Comparison of ENCODE assay signal across 15 mouse cellular contexts in genomic region chr12:111932513-111932912, GRCm38 (mm10). TPM values are rescaled to one million over a fixed set of nuclear protein-coding genes. Genes with fewer than 3 reads are reported as not detected.
DNase-seq lines count a peak whose midpoint lies in the region; ATAC-seq and TF ChIP-seq lines count a peak whose summit lies in the region.
"Had no signal": no experiment of that assay in that cellular context is flagged by ENCODE, and none has a peak within 500 bp of the region (broad histone marks: within the 10 kb centered on the region; RNA-seq: fewer than 3 reads in every experiment).

No protein-coding gene starts in this region.

- H3K4me2 ChIP-seq in heart, embryonic 16.5 days (ENCODE audit: low read depth, low read length): no peak overlapping the region
- no peak overlapping the region for H3K4me2 ChIP-seq in lung, embryonic 16.5 days (ENCODE audit: low read depth, low read length)
- no peak overlapping the region for H3K4me2 ChIP-seq in embryonic facial prominence, embryonic 15.5 days (replicated peaks)
- H3K4me2 ChIP-seq in stomach, postnatal 0 days (replicated peaks; ENCODE audit: low read depth): no peak overlapping the region; the same call in 1 of the 2 replicates
- H3K4me2 ChIP-seq: hindbrain, embryonic 15.5 days had no signal

- DNase-seq in heart, postnatal 4 days: no peak
- no peak for DNase-seq in lung, postnatal 14 days
- DNase-seq in stomach, postnatal 0 days (ENCODE audit: low spot score): no peak
- DNase-seq in layer of hippocampus, postnatal 36 days: no peak
- DNase-seq: adrenal gland, postnatal 25 days; thymus, postnatal 36 days had no signal

- no peaks in the 10 kb centered on the region for H3K9me3 ChIP-seq in heart, embryonic 16.5 days (replicated peaks; ENCODE audit: control insufficient read depth, low read length)
- H3K9me3 ChIP-seq in lung, embryonic 16.5 days (ENCODE audit: control insufficient read depth, low read length): no peaks in the 10 kb centered on the region
- H3K9me3 ChIP-seq in embryonic facial prominence, embryonic 15.5 days (replicated peaks): no peaks in the 10 kb centered on the region
- H3K9me3 ChIP-seq in stomach, postnatal 0 days (ENCODE audit: control insufficient read depth, low read length): no peaks in the 10 kb centered on the region
- H3K9me3 ChIP-seq: hindbrain, embryonic 15.5 days had no signal

- no peak overlapping the region for H3K9ac ChIP-seq in heart, embryonic 16.5 days (ENCODE audit: low read length)
- H3K9ac ChIP-seq in lung, embryonic 16.5 days (ENCODE audit: low read length): peak overlapping the region; percentile 22; the same call in 1 of the 2 replicates
- H3K9ac ChIP-seq in embryonic facial prominence, embryonic 15.5 days: no peak overlapping the region
- no peak overlapping the region for H3K9ac ChIP-seq in stomach, postnatal 0 days (ENCODE audit: low read length)
- H3K9ac ChIP-seq: hindbrain, embryonic 15.5 days had no signal

- WGBS in heart, embryonic 16.5 days: 48% methylated on average over 3 of the region's 3 CpGs
- WGBS in lung, embryonic 16.5 days: 52% methylated on average over 3 of the region's 3 CpGs
- 58% methylated on average over 3 of the region's 3 CpGs for WGBS in embryonic facial prominence, embryonic 15.5 days
- 67% methylated on average over 3 of the region's 3 CpGs for WGBS in stomach, postnatal 0 days

- H3K27me3 ChIP-seq in heart, embryonic 16.5 days (ENCODE audit: control insufficient read depth, insufficient read depth, low read length): no peaks in the 10 kb centered on the region
- H3K27me3 ChIP-seq in lung, embryonic 16.5 days (ENCODE audit: control insufficient read depth, insufficient read depth, low read depth, low read length): no peaks in the 10 kb centered on the region
- H3K27me3 ChIP-seq in embryonic facial prominence, embryonic 15.5 days: no peaks in the 10 kb centered on the region
- H3K27me3 ChIP-seq in stomach, postnatal 0 days (ENCODE audit: control insufficient read depth, insufficient read depth, low read length): no peaks in the 10 kb centered on the region
- H3K27me3 ChIP-seq: hindbrain, embryonic 15.5 days had no signal

- H3K4me1 ChIP-seq in heart, embryonic 16.5 days (ENCODE audit: control insufficient read depth, insufficient read depth, low read length): peaks cover 36% of the 10 kb centered on the region
- peaks cover 50% of the 10 kb centered on the region for H3K4me1 ChIP-seq in lung, embryonic 16.5 days (replicated peaks; ENCODE audit: control insufficient read depth, insufficient read depth, low read length)
- peaks cover 44% of the 10 kb centered on the region for H3K4me1 ChIP-seq in embryonic facial prominence, embryonic 15.5 days
- peaks cover 14% of the 10 kb centered on the region for H3K4me1 ChIP-seq in stomach, postnatal 0 days (replicated peaks; ENCODE audit: control insufficient read depth, insufficient read depth)

- no peak overlapping the region for H3K4me3 ChIP-seq in heart, embryonic 16.5 days (ENCODE audit: low read length)
- H3K4me3 ChIP-seq in lung, embryonic 16.5 days (ENCODE audit: low read length): no peak overlapping the region
- H3K4me3 ChIP-seq in embryonic facial prominence, embryonic 15.5 days (replicated peaks): no peak overlapping the region
- no peak overlapping the region for H3K4me3 ChIP-seq in stomach, postnatal 0 days (ENCODE audit: low read depth, low read length)
- H3K4me3 ChIP-seq: hindbrain, embryonic 15.5 days; left cerebral cortex, adult 2 months had no signal

- ATAC-seq in heart, embryonic 16.5 days (replicated peaks; ENCODE audit: extremely low read depth, insufficient read depth, low FRiP score): no peak
- no peak for ATAC-seq in lung, embryonic 16.5 days (ENCODE audit: low read depth)
- ATAC-seq in embryonic facial prominence, embryonic 15.5 days (ENCODE audit: insufficient number of reproducible peaks, low FRiP score, low TSS enrichment, low read depth): no peak
- ATAC-seq in stomach, postnatal 0 days (ENCODE audit: low FRiP score, low TSS enrichment): no peak

- no peaks in the 10 kb centered on the region for H3K36me3 ChIP-seq in heart, embryonic 16.5 days (ENCODE audit: control insufficient read depth, insufficient read depth)
- H3K36me3 ChIP-seq in lung, embryonic 16.5 days (ENCODE audit: control insufficient read depth, insufficient read depth, low read length): no peaks in the 10 kb centered on the region
- H3K36me3 ChIP-seq in embryonic facial prominence, embryonic 15.5 days: no peaks in the 10 kb centered on the region
- H3K36me3 ChIP-seq in stomach, postnatal 0 days (ENCODE audit: control insufficient read depth, insufficient read depth, low read length): no peaks in the 10 kb centered on the region
- H3K36me3 ChIP-seq: hindbrain, embryonic 15.5 days had no signal

- TF ChIP-seq EP300 in stomach, postnatal 0 days (optimal IDR thresholded peaks at IDR 0.05): no peak

- peak overlapping the region; percentile 61 for H3K27ac ChIP-seq in heart, embryonic 16.5 days (ENCODE audit: low read length)
- H3K27ac ChIP-seq in lung, embryonic 16.5 days (ENCODE audit: low read length): peak overlapping the region; percentile 86
- peak overlapping the region; percentile 55; the same call in 1 of the 2 replicates for H3K27ac ChIP-seq in embryonic facial prominence, embryonic 15.5 days (replicated peaks)
- peak overlapping the region; percentile 56 for H3K27ac ChIP-seq in stomach, postnatal 0 days (replicated peaks)
- H3K27ac ChIP-seq: hindbrain, embryonic 15.5 days; left cerebral cortex, adult 2 months had no signal

- no peak for TF ChIP-seq CTCF in stomach, postnatal 0 days (IDR thresholded peaks at IDR 0.05; ENCODE audit: low read depth)

RNA-seq across cellular contexts. Expression of gene Ppp1r13b, which starts 24.6 kb away (rescaled TPM):
- polyA plus RNA-seq in heart, embryonic 16.5 days (2015; fragmentation: Nextera tagmentation; extraction: Ambion mirVana): 11.2 and 13.6 TPM in 2 replicates
- 10 to 100 TPM; 24.8 to 25.7 TPM for total RNA-seq in heart, postnatal 4 days (2021)
- 11.3 and 15.9 TPM in 2 replicates for polyA plus RNA-seq in lung, embryonic 16.5 days (2015; fragmentation: Nextera tagmentation; extraction: Ambion mirVana)
- polyA plus RNA-seq in embryonic facial prominence, embryonic 15.5 days (2015; fragmentation: Nextera tagmentation; extraction: Ambion mirVana): 12.8 and 16.9 TPM in 2 replicates
- polyA plus RNA-seq in stomach, postnatal 0 days (2015; fragmentation: Nextera tagmentation; extraction: Ambion mirVana): 18.9 and 21.5 TPM in 2 replicates
- total RNA-seq in layer of hippocampus, postnatal 36 days (2021): 100 to 1,000 TPM in 1 of 2 experiments, 10 to 100 TPM in 1; 92.0 to 104 TPM

RNA-seq across cellular contexts. Expression of gene Atp5mpl, which starts 34.3 kb away (rescaled TPM):
- 1,449 and 1,610 TPM in 2 replicates for polyA plus RNA-seq in heart, embryonic 16.5 days (2015; fragmentation: Nextera tagmentation; extraction: Ambion mirVana)
- 1,000 to 10,000 TPM; 1,243 to 1,298 TPM for total RNA-seq in heart, postnatal 4 days (2021)
- polyA plus RNA-seq in lung, embryonic 16.5 days (2015; fragmentation: Nextera tagmentation; extraction: Ambion mirVana): 621 and 663 TPM in 2 replicates
- 574 and 621 TPM in 2 replicates for polyA plus RNA-seq in embryonic facial prominence, embryonic 15.5 days (2015; fragmentation: Nextera tagmentation; extraction: Ambion mirVana)
- 814 and 865 TPM in 2 replicates for polyA plus RNA-seq in stomach, postnatal 0 days (2015; fragmentation: Nextera tagmentation; extraction: Ambion mirVana)
- total RNA-seq in layer of hippocampus, postnatal 36 days (2021): 100 to 1,000 TPM; 357 to 419 TPM

RNA-seq across cellular contexts. Expression of gene Tdrd9, which starts 38.8 kb away (rescaled TPM):
- polyA plus RNA-seq in heart, embryonic 16.5 days (2015; fragmentation: Nextera tagmentation; extraction: Ambion mirVana): 0.16 and 0.19 TPM in 2 replicates
- under 1 TPM; 0.33 to 0.50 TPM for total RNA-seq in heart, postnatal 4 days (2021)
- 0.18 and 0.23 TPM in 2 replicates for polyA plus RNA-seq in lung, embryonic 16.5 days (2015; fragmentation: Nextera tagmentation; extraction: Ambion mirVana)
- 0.41 and 0.46 TPM in 2 replicates for polyA plus RNA-seq in embryonic facial prominence, embryonic 15.5 days (2015; fragmentation: Nextera tagmentation; extraction: Ambion mirVana)
- polyA plus RNA-seq in stomach, postnatal 0 days (2015; fragmentation: Nextera tagmentation; extraction: Ambion mirVana): 0.01 TPM in 1 of 2 replicates, not detected in the other
- under 1 TPM; 0.30 to 0.33 TPM for total RNA-seq in layer of hippocampus, postnatal 36 days (2021)
- total RNA-seq: adrenal gland, postnatal 25 days; liver, adult 2 months; megakaryocyte progenitor cell, adult 5-6 weeks had no signal
- polyA plus RNA-seq: liver, adult 2 months had no signal

RNA-seq across cellular contexts. Expression of gene Rd3l, which starts 48.6 kb away (rescaled TPM):
- 0.41 and 0.84 TPM in 2 replicates for polyA plus RNA-seq in heart, embryonic 16.5 days (2015; fragmentation: Nextera tagmentation; extraction: Ambion mirVana)
- under 1 TPM; 0.29 to 0.90 TPM for total RNA-seq in heart, postnatal 4 days (2021)
- not detected in 2 replicates for polyA plus RNA-seq in lung, embryonic 16.5 days (2015; fragmentation: Nextera tagmentation; extraction: Ambion mirVana)
- polyA plus RNA-seq in embryonic facial prominence, embryonic 15.5 days (2015; fragmentation: Nextera tagmentation; extraction: Ambion mirVana): not detected in 2 replicates
- polyA plus RNA-seq in stomach, postnatal 0 days (2015; fragmentation: Nextera tagmentation; extraction: Ambion mirVana): 0.08 and 0.13 TPM in 2 replicates
- not detected for total RNA-seq in layer of hippocampus, postnatal 36 days (2021)
- total RNA-seq: adrenal gland, postnatal 25 days; common myeloid progenitor, adult 5-6 weeks; gastrocnemius, postnatal 4 days; liver, adult 2 months; megakaryocyte progenitor cell, adult 5-6 weeks had no signal
- polyA plus RNA-seq: hindbrain, embryonic 15.5 days; liver, adult 2 months had no signal
